Mouse (Mus musculus) erythroblast, embryonic 14.5 days (primary cell): ENCODE data around the gene Phospho1. TPM values are rescaled to one million over a fixed set of nuclear protein-coding genes. Genes with fewer than 3 reads are reported as not detected.

Source experiments
- H3K27me3 ChIP-seq: 2 replicates; pipeline ENCODE4 v1.6.1; 2012; ENCODE audit warnings: inconsistent platforms; ENCODE audit not compliant: control insufficient read depth
- H3K36me3 ChIP-seq: 2 replicates; pipeline ENCODE4 v1.6.1; 2012; ENCODE audit warnings: mild to moderate bottlenecking, inconsistent platforms; ENCODE audit not compliant: control insufficient read depth
- H3K4me1 ChIP-seq: 2 replicates; pipeline ENCODE4 v1.6.1; 2012; ENCODE audit warnings: inconsistent platforms; ENCODE audit not compliant: control insufficient read depth
- H3K4me3 ChIP-seq: replicated peaks from 2 replicates; pipeline ENCODE3; 2012; ENCODE audit warnings: moderate library complexity, mild to moderate bottlenecking, inconsistent platforms
- H3K9me3 ChIP-seq: 2 replicates; pipeline ENCODE4 v1.6.1; 2012; ENCODE audit warnings: low read length, inconsistent platforms, mixed read lengths; ENCODE audit not compliant: control insufficient read depth
- GATA1 ChIP-seq: IDR thresholded peaks from 2 replicates; pipeline ENCODE4 v1.6.1; 2012; ENCODE audit warnings: low read length, inconsistent platforms, mixed read lengths
- TAL1 ChIP-seq: IDR thresholded peaks from 3 replicates; pipeline ENCODE4 v1.6.1; 2012; ENCODE audit warnings: low read length, inconsistent platforms, mixed read lengths
- polyA plus RNA-seq: library from polyadenylated mRNA; stranded (reverse); fragments of >175 nt; gene quantifications from 2 replicates; pipeline ENCODE4 v1.2.3, GENCODE M21; 2012

The Phospho1 gene
- polyA plus RNA-seq, 1 experiment = 210 TPM

DNA sequence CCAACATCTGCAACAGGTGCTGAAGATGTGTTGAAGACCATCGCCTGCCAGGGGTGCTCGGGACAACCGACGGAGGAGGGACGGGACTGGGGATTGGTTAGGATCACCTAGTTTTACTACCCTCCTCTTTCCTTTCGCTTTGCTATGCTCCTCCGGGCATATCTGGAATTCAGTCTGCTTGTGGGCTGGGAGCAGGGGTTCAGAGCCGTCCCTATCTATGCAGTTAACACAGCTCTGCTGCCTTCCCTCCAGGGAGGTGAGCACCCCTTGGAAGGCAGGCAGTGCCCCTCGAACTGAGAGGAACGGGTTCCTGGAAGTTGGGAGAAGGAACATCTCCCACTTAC is 6.9 kb downstream of the Phospho1 start:
- H3K9me3 ChIP-seq = peaks cover 26% of the 10 kb centered on the region
- H3K27me3 ChIP-seq = peaks cover 84% of the 10 kb centered on the region
- peaks cover 89% of the 10 kb centered on the region for H3K4me1 ChIP-seq
- H3K36me3 ChIP-seq = peaks cover 57% of the 10 kb centered on the region
- peak overlapping the region; percentile 8 for H3K4me3 ChIP-seq
- no peak for TF ChIP-seq GATA1
- TF ChIP-seq TAL1 = no peak

- peaks cover 85% of the 10 kb centered on the region for H3K27me3 ChIP-seq
- TF ChIP-seq GATA1 = no peak
- TF ChIP-seq TAL1 = no peak
- peaks cover 57% of the 10 kb centered on the region for H3K36me3 ChIP-seq
- peaks cover 26% of the 10 kb centered on the region for H3K9me3 ChIP-seq
- peaks cover 87% of the 10 kb centered on the region for H3K4me1 ChIP-seq
- no peak overlapping the region for H3K4me3 ChIP-seq
These were observed 7.3 kb downstream of the Phospho1 start for GRCm38 (mm10) chr11:95831641-95832040.

DNA sequence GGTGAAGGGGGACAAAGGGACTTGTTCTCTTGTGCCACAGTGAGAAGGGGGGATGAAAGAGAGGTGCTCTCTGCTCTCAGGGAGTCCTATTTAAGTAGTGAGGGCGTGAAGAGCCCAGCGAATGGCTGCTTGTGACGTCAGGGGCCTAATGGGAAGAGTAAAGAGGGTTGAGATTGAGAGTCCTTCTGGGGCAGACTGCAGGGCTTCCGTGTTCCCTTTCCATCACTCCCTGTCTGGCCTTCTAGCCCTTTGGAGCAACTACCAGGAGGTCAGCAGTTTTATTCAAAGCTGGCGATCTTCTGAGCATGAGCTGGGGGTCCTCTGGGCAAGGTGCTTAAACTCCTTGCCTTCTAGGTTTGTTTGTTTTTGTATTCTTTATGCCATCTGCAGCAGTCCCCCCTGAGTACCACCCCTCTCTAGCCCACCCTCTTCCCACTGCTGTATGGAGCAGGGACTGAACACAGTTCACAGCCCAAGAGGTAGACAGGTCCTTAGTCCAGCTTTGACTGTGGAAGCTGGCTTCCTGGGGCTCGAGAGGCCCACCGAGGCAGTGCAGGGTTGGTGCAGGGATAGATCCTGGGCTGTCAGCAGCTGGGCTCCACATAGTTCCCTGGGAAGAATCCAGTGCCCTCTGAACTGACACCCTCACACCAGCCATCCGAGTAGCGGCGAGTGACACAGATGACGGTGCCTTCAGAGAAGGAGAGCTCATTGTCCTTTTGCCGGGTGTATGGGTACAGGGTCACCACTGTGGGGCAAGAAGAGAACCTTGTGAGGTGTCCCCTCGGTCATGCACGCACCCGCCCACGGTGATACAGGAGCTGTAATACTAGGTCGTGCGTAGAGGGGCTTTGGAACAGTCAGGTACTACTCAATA is 8.1 kb downstream of the Phospho1 start:
- TF ChIP-seq GATA1 = no peak
- no peak for TF ChIP-seq TAL1
- H3K36me3 ChIP-seq = peaks cover 54% of the 10 kb centered on the region
- H3K4me3 ChIP-seq = no peak overlapping the region
- H3K9me3 ChIP-seq = peaks cover 26% of the 10 kb centered on the region
- peaks cover 84% of the 10 kb centered on the region for H3K4me1 ChIP-seq
- H3K27me3 ChIP-seq = peaks cover 82% of the 10 kb centered on the region

GRCm38 (mm10) chr11:95833006-95833570 is 8.8 kb downstream of the Phospho1 start:
- Histone ChIP-seq H3K4me3 (no peak overlapping the region), H3K36me3 (peaks cover 49% of the 10 kb centered on the region), H3K4me1 (peaks cover 77% of the 10 kb centered on the region), H3K9me3 (peaks cover 26% of the 10 kb centered on the region), H3K27me3 (peaks cover 79% of the 10 kb centered on the region)
- TF ChIP-seq TAL1 (no peak), GATA1 (no peak)

DNA sequence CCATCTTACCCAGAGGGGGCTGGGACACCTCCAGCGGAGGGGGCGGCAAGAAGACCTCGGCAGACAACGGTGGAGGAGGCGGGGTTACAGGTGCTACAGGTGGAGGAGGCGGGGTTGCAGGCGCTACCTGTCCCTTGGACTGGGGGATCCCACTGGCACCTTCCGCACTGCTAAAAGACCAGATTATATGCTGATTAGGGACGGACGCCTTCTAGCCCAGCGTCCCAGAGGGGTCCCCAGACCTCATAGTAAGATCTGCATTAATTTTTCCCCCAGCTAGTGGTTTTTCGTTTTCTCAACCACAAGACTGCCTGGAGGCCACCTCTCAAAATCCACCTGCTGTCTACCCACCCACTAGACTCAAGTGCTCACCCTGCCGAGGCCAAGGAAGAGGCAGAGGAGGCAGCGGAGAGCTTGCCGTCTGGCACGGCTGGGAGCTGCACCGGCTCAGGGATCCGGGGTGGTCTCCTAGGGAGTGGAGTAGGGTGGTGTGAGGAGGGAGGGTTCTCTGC is 9.4 kb downstream of the Phospho1 start:
- H3K9me3 ChIP-seq = peaks cover 26% of the 10 kb centered on the region
- TF ChIP-seq GATA1 = no peak
- TF ChIP-seq TAL1 = no peak
- H3K4me1 ChIP-seq = peaks cover 74% of the 10 kb centered on the region
- peaks cover 73% of the 10 kb centered on the region for H3K27me3 ChIP-seq
- peak overlapping the region; percentile 46 for H3K4me3 ChIP-seq
- H3K36me3 ChIP-seq = peaks cover 43% of the 10 kb centered on the region

DNA sequence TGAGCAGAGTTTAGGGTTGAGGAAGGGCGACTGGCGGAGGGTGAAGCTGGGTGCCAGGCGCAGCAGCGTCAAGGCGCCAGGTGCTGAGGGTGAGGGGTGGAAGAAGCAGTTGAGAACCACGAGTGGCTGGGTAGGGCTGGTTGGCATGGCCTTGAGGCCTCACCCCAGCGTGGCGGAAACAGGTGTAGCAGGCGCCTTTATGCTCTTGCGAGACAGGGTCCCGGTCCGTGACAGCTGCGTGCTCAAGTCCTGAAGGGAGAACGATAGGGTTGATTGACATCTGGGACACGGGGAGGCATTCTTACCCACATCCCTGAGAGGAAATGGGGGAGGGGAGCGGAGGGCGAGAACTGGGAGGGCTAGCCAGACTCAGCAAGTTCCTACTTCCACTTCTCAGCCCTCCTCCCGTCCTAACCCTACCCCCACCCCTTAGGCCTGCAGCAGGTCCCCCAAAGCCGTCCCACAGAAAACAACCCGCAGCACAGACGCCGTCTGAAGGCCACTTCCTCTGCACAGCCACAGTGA is 9.9 kb downstream of the Phospho1 start:
- peaks cover 68% of the 10 kb centered on the region for H3K27me3 ChIP-seq
- H3K4me3 ChIP-seq = peak overlapping the region; percentile 46
- H3K9me3 ChIP-seq = peaks cover 24% of the 10 kb centered on the region
- H3K4me1 ChIP-seq = peaks cover 70% of the 10 kb centered on the region
- TF ChIP-seq GATA1 (no peak), TAL1 (no peak)
- H3K36me3 ChIP-seq = peaks cover 38% of the 10 kb centered on the region

- H3K4me1 ChIP-seq = peaks cover 62% of the 10 kb centered on the region
- no peak for TF ChIP-seq TAL1
- no peak for TF ChIP-seq GATA1
These were observed 10.7 kb downstream of the Phospho1 start for GRCm38 (mm10) chr11:95834742-95835710.

GRCm38 (mm10) chr11:95835832-95836231 is 11.5 kb downstream of the Phospho1 start:
- TF ChIP-seq TAL1 = no peak
- TF ChIP-seq GATA1 = no peak
- peaks cover 22% of the 10 kb centered on the region for H3K36me3 ChIP-seq
- peaks cover 52% of the 10 kb centered on the region for H3K27me3 ChIP-seq
- H3K4me3 ChIP-seq = no peak overlapping the region
- peaks cover 7% of the 10 kb centered on the region for H3K9me3 ChIP-seq
- H3K4me1 ChIP-seq = peaks cover 54% of the 10 kb centered on the region

More at GRCm38 (mm10) chr11:95834742-95835710, 10.7 kb downstream of the Phospho1 start:
- H3K36me3 ChIP-seq = peaks cover 30% of the 10 kb centered on the region
- H3K27me3 ChIP-seq = peaks cover 60% of the 10 kb centered on the region
- H3K4me3 ChIP-seq = peak overlapping the region; percentile 31
- peaks cover 16% of the 10 kb centered on the region for H3K9me3 ChIP-seq
